Mouse (Mus musculus) megakaryocyte progenitor cell, adult 5-6 weeks (primary cell): ENCODE measurements around the gene Traf5. TPM values are rescaled to one million over a fixed set of nuclear protein-coding genes. Genes with fewer than 3 reads are reported as not detected.

ENCODE experiments used
- ATAC-seq: replicated peaks from 2 replicates; pipeline ENCODE4 v1.8.0; 2016; ENCODE audit warnings: mild to moderate bottlenecking, moderate TSS enrichment, inconsistent platforms; ENCODE audit not compliant: poor library complexity
- total RNA-seq, 2 experiments: library from RNA; stranded (forward) in 1 of 2; stranded (reverse) in 1 of 2; fragments of 157-497, 149-512 nt in 1 of 2; fragments of 200-1000 nt in 1 of 2; gene quantifications; 2 replicates each; pipeline versions ENCODE4 v1.2.3 to v1.2.4; 2015 to 2017

Traf5 gene
- total RNA-seq, 2 experiments from 2014 or later: 2.7 to 4.1 TPM

- no peak for ATAC-seq
Measured at GRCm38 (mm10) chr1:192066956-192067355, 25.4 kb downstream of the Traf5 start.

GRCm38 (mm10) chr1:192063209-192063946 is 29.0 kb downstream of the Traf5 start:
- ATAC-seq: peak; percentile 54; the same call in 1 of the 2 replicates

GRCm38 (mm10) chr1:192062682-192063081 is 29.7 kb downstream of the Traf5 start:
- no peak for ATAC-seq

GRCm38 (mm10) chr1:192061666-192062306 is 30.6 kb downstream of the Traf5 start:
- ATAC-seq: no peak

- no peak for ATAC-seq
Measured at GRCm38 (mm10) chr1:192058911-192059310, 33.4 kb downstream of the Traf5 start.

GRCm38 (mm10) chr1:192053726-192054125 is 38.6 kb downstream of the Traf5 start:
- ATAC-seq: no peak

- no peak for ATAC-seq
Measured at GRCm38 (mm10) chr1:192052986-192053385, 39.4 kb downstream of the Traf5 start.

GRCm38 (mm10) chr1:192052461-192052860 is 39.9 kb downstream of the Traf5 start:
- no peak for ATAC-seq

- ATAC-seq: peak; percentile 63
Measured at GRCm38 (mm10) chr1:191999022-191999421, 93.3 kb downstream of the Traf5 start.

- ATAC-seq: no peak
Measured at GRCm38 (mm10) chr1:191996621-191997185, 95.7 kb downstream of the Traf5 start.

GRCm38 (mm10) chr1:191995916-191996315 is 96.4 kb downstream of the Traf5 start:
- no peak for ATAC-seq

GRCm38 (mm10) chr1:191995488-191995887 is 96.9 kb downstream of the Traf5 start:
- ATAC-seq: peak; percentile 76

GRCm38 (mm10) chr1:191994476-191994875 is 97.9 kb downstream of the Traf5 start:
- ATAC-seq: no peak

GRCm38 (mm10) chr1:191992040-191992780 is 100.1 kb downstream of the Traf5 start:
- ATAC-seq: no peak

- peak; percentile 99 for ATAC-seq
Measured at GRCm38 (mm10) chr1:191989994-191990393, 102.4 kb downstream of the Traf5 start.

- no peak for ATAC-seq
Measured at GRCm38 (mm10) chr1:191989060-191989459, 103.3 kb downstream of the Traf5 start.

- no peak for ATAC-seq
Measured at GRCm38 (mm10) chr1:191988646-191989045, 103.7 kb downstream of the Traf5 start.

- no peak for ATAC-seq
Measured at GRCm38 (mm10) chr1:191987481-191987769, 104.9 kb downstream of the Traf5 start.

- ATAC-seq: no peak
Measured at GRCm38 (mm10) chr1:191986674-191987480, 105.5 kb downstream of the Traf5 start.

GRCm38 (mm10) chr1:191981426-191982102 is 110.8 kb downstream of the Traf5 start:
- ATAC-seq: peak; percentile 16; the same call in 1 of the 2 replicates
